Mouse (Mus musculus) hindbrain, embryonic 15.5 days (tissue): ENCODE measurements around the gene Dhx30. TPM values are rescaled to one million over a fixed set of nuclear protein-coding genes. Genes with fewer than 3 reads are reported as not detected.

Experiments
- ATAC-seq: fragments of 200-750 bp; cut with Nextera tagmentation; 2 replicates; pipeline ENCODE4 v1.8.0; 2017; ENCODE audit warnings: low read depth, moderate number of reproducible peaks, moderate TSS enrichment; ENCODE audit not compliant: low FRiP score
- H3K27ac ChIP-seq: fragments of 300-500 bp; sonication (generic); replicated peaks from 2 replicates; pipeline ENCODE4 v1.5.1; 2015; ENCODE audit warnings: mild to moderate bottlenecking, inconsistent platforms
- H3K27me3 ChIP-seq: fragments of 300-500 bp; sonication (generic); 2 replicates; pipeline ENCODE4 v1.6.1; 2015; ENCODE audit warnings: control low read depth, inconsistent platforms
- H3K36me3 ChIP-seq: fragments of 300-500 bp; sonication (generic); 2 replicates; pipeline ENCODE4 v1.6.1; 2015; ENCODE audit warnings: control low read depth, inconsistent platforms
- H3K4me1 ChIP-seq: fragments of 300-500 bp; sonication (generic); replicated peaks from 2 replicates; pipeline ENCODE4 v1.6.1; 2015; ENCODE audit warnings: control low read depth, inconsistent platforms
- H3K4me2 ChIP-seq: fragments of 300-500 bp; sonication (generic); 2 replicates; pipeline ENCODE4 v1.6.1; 2015; ENCODE audit warnings: moderate library complexity, mild to moderate bottlenecking, inconsistent platforms
- H3K4me3 ChIP-seq: fragments of 300-500 bp; sonication (generic); 2 replicates; pipeline ENCODE4 v1.5.1; 2015; ENCODE audit warnings: mild to moderate bottlenecking, inconsistent platforms
- H3K9ac ChIP-seq: fragments of 300-500 bp; sonication (generic); 2 replicates; pipeline ENCODE4 v1.6.1; 2015; ENCODE audit warnings: inconsistent platforms
- H3K9me3 ChIP-seq: fragments of 300-500 bp; sonication (generic); 2 replicates; pipeline ENCODE4 v1.6.1; 2016; ENCODE audit warnings: control low read depth, inconsistent platforms
- WGBS: fragments of 180-500 bp; shearing (Covaris S2); methylation state at CpG from one replicate; pipeline ENCODE4 v1.1.7; 2015; 5-methylcytosine and 5-hydroxymethylcytosine counted together
- polyA plus RNA-seq: library from polyadenylated mRNA; unstranded; fragments of >200 nt; fragmentation: Nextera tagmentation; extraction: Ambion mirVana; gene quantifications from 2 replicates; pipeline ENCODE4 v1.2.1, GENCODE M21; 2015

The Dhx30 gene
- polyA plus RNA-seq, 1 experiment from 2014 or later: 179 TPM

GRCm38 (mm10) chr9:110037895-110038294 lies 79.7 kb downstream of the Dhx30 start:
- Histone ChIP-seq H3K36me3 (peaks cover 35% of the 10 kb centered on the region), H3K9me3 (no peaks in the 10 kb centered on the region), H3K4me1 (no peaks in the 10 kb centered on the region), H3K27me3 (no peaks in the 10 kb centered on the region), H3K4me3 (no peak overlapping the region), H3K27ac (no peak overlapping the region), H3K9ac (no peak overlapping the region), H3K4me2 (no peak overlapping the region)
- 89% methylated on average over 8 of the region's 8 CpGs for WGBS
- ATAC-seq: no peak

GRCm38 (mm10) chr9:110035091-110035490 lies 82.5 kb downstream of the Dhx30 start:
- no peak overlapping the region for H3K27ac ChIP-seq
- no peak for ATAC-seq
- H3K9me3 ChIP-seq: no peaks in the 10 kb centered on the region
- H3K9ac ChIP-seq: no peak overlapping the region
- no peak overlapping the region for H3K4me2 ChIP-seq
- H3K4me1 ChIP-seq: no peaks in the 10 kb centered on the region
- H3K27me3 ChIP-seq: no peaks in the 10 kb centered on the region
- WGBS: 87% methylated on average over 4 of the region's 4 CpGs
- H3K4me3 ChIP-seq: no peak overlapping the region
- peaks cover 36% of the 10 kb centered on the region for H3K36me3 ChIP-seq

Other genes starting within 250 kb of the Dhx30 start
- gene Cdc25a, start 242.3 kb downstream of the Dhx30 start, polyA plus RNA-seq: 12.9 and 14.0 TPM in 2 replicates
- 181 and 201 TPM in 2 replicates for gene Map4, start 186.4 kb downstream of the Dhx30 start, polyA plus RNA-seq
- 92.4 and 95.1 TPM in 2 replicates for gene Smarcc1, start 122 bp downstream of the Dhx30 start, polyA plus RNA-seq
- 181 and 199 TPM in 2 replicates for gene Cspg5, start 126.0 kb upstream of the Dhx30 start, polyA plus RNA-seq
- 41.8 and 42.1 TPM in 2 replicates for gene Elp6, start 187.3 kb upstream of the Dhx30 start, polyA plus RNA-seq
- gene Scap, start 215.5 kb upstream of the Dhx30 start, polyA plus RNA-seq: 60.6 and 63.3 TPM in 2 replicates